Comparison of ENCODE assay signal across 9 mouse cellular contexts in the genomic region with DNA sequence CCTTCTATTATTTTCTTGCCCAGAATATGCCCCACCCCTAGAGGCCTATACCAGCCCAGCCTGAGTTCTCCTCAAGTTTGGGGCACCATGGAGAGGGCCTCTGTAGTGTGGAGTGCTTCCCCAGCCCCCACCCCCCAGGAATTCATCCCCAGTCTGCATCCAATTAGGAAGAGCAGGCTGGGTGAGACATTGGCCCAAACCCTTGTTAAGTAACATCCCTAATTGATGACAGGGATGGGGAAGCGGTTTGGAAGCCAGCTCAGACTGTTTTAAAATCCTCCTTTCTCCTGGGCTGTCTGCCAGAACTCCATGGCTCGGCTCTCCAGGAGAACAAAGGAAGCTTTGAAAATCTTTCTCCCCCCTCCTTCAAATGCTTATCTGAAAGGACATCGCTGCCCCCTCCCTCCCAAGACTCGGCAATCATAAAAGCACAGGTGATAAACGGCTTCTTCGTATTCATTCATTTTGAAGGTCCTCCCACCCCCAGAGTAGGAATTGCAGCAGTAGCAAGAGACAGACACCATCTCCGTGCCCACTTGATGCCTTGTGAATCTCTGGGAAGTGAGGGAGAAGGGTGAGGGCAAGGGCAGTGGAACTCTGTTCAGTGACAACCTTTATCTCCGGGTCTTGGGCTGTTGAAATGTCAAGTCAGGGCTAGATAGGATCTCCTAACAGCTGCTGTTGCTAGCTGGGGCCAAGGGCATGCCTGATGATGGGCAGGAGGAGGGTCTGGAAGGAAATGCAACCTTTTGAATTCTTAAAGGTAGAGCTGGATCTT.
DNase-seq lines count a peak whose midpoint lies in the region; ATAC-seq lines count a peak whose summit lies in the region.
"Had no signal": no experiment of that assay in that cellular context is flagged by ENCODE, and none has a peak within 500 bp of the region (broad histone marks: within the 10 kb centered on the region; RNA-seq: fewer than 3 reads in every experiment).

No protein-coding gene starts in this region.

- peaks cover 11% of the 10 kb centered on the region for H3K4me1 ChIP-seq in heart, embryonic 15.5 days (replicated peaks)
- peaks cover 31% of the 10 kb centered on the region for H3K4me1 ChIP-seq in forebrain, embryonic 16.5 days (replicated peaks; ENCODE audit: control insufficient read depth, insufficient read depth, low read length)
- H3K4me1 ChIP-seq: megakaryocyte, embryonic 14.5 days had no signal

- peak; percentile 64 for ATAC-seq in heart, embryonic 15.5 days (replicated peaks; ENCODE audit: insufficient number of reproducible peaks, insufficient read depth, low FRiP score, low read depth)
- ATAC-seq in forebrain, embryonic 16.5 days, result peak; percentile 85

- no peaks in the 10 kb centered on the region for H3K36me3 ChIP-seq in heart, embryonic 15.5 days
- H3K36me3 ChIP-seq in forebrain, embryonic 16.5 days (ENCODE audit: control insufficient read depth, insufficient read depth), result no peaks in the 10 kb centered on the region

- peak overlapping the region; percentile 26 for H3K4me2 ChIP-seq in heart, embryonic 15.5 days
- peak overlapping the region; percentile 3; the same call in 1 of the 2 replicates for H3K4me2 ChIP-seq in forebrain, embryonic 16.5 days (ENCODE audit: low read length)

- intact Hi-C loops in heart, postnatal 36 days (cut with DNase I), result loop anchor here (10.0 kb wide), 1 partner anchor 245 kb away; no protein-coding TSS in a partner anchor

- H3K9me3 ChIP-seq in heart, embryonic 15.5 days (replicated peaks), result no peaks in the 10 kb centered on the region
- H3K9me3 ChIP-seq in forebrain, embryonic 16.5 days (ENCODE audit: control insufficient read depth, low read length), result no peaks in the 10 kb centered on the region

- DNase-seq in heart, postnatal 36 days, result no peak
- peak; percentile 13 for DNase-seq in adrenal gland, postnatal 25 days
- peak; percentile 34 to 54 for DNase-seq in layer of hippocampus, postnatal 36 days
- peak; percentile 74 to 77 for DNase-seq in right cerebral cortex, adult 2 months (ENCODE audit: low spot score in 2 of 2)
- DNase-seq in thymus, adult 18-20 months, result no peak
- DNase-seq in thymus, postnatal 0 days (ENCODE audit: low spot score), result no peak

- peak overlapping the region; percentile 54 for H3K27ac ChIP-seq in heart, embryonic 15.5 days
- peak overlapping the region; percentile 73 for H3K27ac ChIP-seq in forebrain, embryonic 16.5 days (ENCODE audit: low read length)

- H3K9ac ChIP-seq in heart, embryonic 15.5 days, result no peak overlapping the region
- peak overlapping the region; percentile 32 for H3K9ac ChIP-seq in forebrain, embryonic 16.5 days (replicated peaks; ENCODE audit: low read depth, low read length)

- peaks cover 12% of the 10 kb centered on the region for H3K27me3 ChIP-seq in heart, embryonic 15.5 days
- H3K27me3 ChIP-seq in forebrain, embryonic 16.5 days (replicated peaks; ENCODE audit: control insufficient read depth, insufficient read depth, low read length), result no peaks in the 10 kb centered on the region
- H3K27me3 ChIP-seq: megakaryocyte, embryonic 14.5 days had no signal

- WGBS in heart, embryonic 15.5 days, result 14% methylated on average over 8 of the region's 8 CpGs
- WGBS in forebrain, embryonic 16.5 days, result 8% methylated on average over 8 of the region's 8 CpGs

- H3K4me3 ChIP-seq in heart, embryonic 15.5 days, result no peak overlapping the region
- no peak overlapping the region for H3K4me3 ChIP-seq in forebrain, embryonic 16.5 days (replicated peaks; ENCODE audit: low read length)

Comparison
In these comparisons a context has a peak if more than half of its experiments do, and no peak if none do; other contexts are left out.
1. DNase-seq: peak in adrenal gland, postnatal 25 days (single experiment), layer of hippocampus, postnatal 36 days (2 of 2) and right cerebral cortex, adult 2 months (2 of 2); none in heart, postnatal 36 days (0 of 2), thymus, adult 18-20 months (0 of 2) and thymus, postnatal 0 days (single experiment).